Mouse (Mus musculus): ENCODE results near the gene Ehmt2. TPM values are rescaled to one million over a fixed set of nuclear protein-coding genes. Genes with fewer than 3 reads are reported as not detected.
"Not testable (repeated sequence)": the region's sequence is repeated elsewhere in the genome, so short reads cannot be mapped to it uniquely, and the experiment has no call there.

The Ehmt2 gene
- total RNA-seq, 2 experiments from 2014 or later, result 80.0 to 84.2 TPM

DNA sequence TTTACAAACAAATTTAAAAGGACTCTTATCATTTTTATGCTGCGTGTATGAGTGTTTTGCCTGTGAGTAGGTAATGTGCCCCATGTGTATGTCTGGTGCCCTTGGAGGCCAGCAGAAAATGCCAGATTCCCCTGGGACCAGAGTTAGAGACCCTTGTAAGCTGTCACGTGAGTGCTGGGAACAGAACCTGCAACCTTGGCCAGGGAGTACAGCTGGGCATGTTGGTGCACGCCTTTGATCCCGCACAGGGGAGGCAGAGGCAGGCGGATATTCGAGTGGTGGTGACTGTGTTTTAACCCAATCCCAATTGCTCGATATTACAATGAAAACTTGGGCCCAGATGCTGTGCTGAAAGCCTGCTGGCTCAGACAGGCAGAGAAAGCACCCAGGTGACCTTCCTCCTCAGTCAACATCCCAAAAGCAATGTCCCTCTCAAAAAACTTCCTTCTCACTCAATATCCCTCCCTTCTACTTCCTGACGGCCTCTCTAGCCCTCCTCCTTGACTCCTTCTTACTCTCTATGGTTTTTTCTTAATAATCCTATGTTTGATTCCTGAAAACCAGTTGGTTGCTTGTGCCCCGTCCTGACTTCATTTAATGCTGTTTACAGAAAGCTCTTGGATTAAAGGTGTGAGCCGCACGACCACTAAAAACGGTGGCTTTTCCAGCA lies 8.1 kb upstream of the Ehmt2 start:
- no peak for DNase-seq (ENCODE audit: low spot score in 2 of 2)

DNA sequence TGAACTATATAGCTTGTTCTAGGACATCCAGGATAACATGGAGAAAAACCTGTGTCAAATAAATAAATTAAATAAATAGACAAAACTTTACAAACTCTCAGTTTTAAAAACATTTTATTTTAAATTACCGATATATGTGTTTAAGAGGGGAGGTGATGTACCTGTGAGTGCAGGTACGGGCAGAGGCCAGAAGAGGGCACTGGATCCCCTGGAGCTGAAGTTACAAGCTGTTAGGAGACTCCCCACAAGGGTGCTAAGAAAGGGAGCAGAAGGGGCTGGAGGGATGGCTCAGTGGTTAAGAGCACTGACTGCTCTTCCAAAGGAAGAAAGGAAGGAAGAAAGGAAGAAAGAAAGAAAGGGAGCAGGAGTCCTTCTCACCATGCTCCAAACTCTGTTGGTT lies 6.9 kb upstream of the Ehmt2 start:
- DNase-seq (ENCODE audit: low spot score in 2 of 2), result no peak

- no peak for DNase-seq (ENCODE audit: low spot score in 2 of 2)
These were observed 5.0 kb upstream of the Ehmt2 start for GRCm38 (mm10) chr17:34893072-34893824.

- DNase-seq (ENCODE audit: low spot score in 2 of 2), result peak; percentile 91 to 94
These were observed 4.1 kb upstream of the Ehmt2 start for GRCm38 (mm10) chr17:34894074-34894597.

DNA sequence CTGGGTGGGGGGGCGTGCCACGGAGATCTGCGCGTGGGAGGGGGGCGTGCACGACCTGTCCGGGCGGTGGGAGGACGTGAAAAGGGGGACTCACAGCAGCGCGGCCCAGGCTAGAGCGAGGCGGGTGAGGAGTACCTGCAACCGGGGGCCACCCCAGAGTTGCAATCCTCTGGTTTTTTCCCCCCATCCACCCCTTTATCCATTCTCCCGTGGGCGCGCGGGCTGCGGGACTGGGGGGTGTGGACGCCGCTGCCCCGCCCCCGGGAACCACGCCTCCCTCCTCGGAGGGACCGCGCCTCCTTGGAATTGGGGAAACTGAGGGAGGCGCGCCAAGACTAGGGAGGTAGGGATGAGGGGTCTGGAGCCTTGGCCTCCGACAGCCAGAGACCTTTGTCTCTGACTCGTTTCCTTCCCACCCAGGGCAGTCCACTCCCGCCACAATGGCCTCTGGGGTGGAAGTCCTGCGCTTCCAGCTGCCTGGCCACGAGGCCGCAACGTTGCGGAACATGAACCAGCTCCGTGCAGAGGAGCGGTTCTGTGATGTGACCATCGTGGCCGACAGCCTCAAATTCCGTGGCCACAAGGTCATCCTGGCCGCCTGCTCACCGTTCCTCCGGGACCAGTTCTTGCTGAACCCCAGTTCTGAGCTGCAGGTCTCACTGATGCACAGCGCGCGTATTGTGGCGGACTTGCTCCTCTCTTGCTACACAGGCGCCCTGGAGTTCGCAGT lies 3.3 kb upstream of the Ehmt2 start:
- peak in 1 of 2 experiments; percentile 60 for DNase-seq (ENCODE audit: low spot score in 2 of 2)

DNA sequence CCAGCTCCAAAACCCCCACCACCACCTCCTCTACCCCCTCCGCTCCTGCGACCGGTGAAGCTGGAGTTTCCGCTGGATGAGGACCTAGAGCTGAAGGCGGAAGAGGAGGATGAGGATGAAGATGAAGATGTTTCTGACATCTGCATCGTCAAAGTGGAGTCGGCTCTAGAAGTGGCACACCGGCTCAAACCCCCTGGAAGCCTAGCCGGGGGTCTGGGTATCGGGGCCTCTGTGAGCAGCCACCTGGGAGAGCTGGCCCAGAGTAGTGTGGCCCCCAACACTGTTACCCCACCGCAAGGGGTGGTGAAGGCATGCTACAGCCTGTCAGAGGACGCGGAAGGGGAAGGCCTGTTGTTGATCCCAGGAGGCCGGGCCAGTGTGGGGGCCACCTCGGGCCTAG lies 2.5 kb upstream of the Ehmt2 start:
- DNase-seq (ENCODE audit: low spot score in 2 of 2), result no peak

- no peak for DNase-seq (ENCODE audit: low spot score in 2 of 2)
These were observed 1.9 kb upstream of the Ehmt2 start for GRCm38 (mm10) chr17:34896366-34896765.

DNA sequence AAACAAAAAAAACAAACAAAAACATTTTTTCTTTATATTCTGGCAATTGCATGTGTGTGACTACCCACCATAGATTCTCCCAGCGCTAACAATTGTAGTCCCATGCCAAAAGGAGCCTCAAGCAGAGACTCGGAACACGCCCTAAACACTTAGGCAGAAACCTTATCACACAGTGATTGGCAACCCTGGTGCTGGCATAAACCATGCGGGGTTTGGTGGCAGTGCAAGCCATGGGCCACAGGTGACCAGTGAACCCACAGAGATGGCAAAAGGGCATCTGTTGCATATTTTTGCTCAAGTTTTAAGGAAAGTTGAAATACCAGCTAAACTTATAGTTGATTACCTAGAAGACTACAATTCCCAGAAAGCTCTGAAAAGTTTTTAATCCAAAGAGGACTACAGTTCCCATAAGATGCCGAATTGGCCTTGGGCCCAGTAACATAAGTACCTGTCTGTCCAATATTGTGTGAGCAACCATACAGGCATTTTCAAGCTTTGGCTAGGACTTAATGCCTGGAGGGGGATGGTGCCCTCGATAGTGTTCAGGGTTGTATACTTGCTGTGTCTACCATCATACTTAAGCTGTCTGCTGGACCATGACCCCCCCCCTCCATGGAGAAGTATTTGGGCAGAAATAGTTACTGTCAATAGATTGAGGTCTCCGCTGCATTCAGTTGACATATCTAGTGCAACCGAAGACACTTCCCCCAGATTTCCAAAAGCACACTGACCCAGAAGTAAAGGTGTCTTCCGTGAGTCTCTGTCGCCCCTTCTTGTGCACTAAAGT lies 703 bp upstream of the Ehmt2 start:
- peak in 1 of 2 experiments; percentile 53 for DNase-seq (ENCODE audit: low spot score in 2 of 2)

DNA sequence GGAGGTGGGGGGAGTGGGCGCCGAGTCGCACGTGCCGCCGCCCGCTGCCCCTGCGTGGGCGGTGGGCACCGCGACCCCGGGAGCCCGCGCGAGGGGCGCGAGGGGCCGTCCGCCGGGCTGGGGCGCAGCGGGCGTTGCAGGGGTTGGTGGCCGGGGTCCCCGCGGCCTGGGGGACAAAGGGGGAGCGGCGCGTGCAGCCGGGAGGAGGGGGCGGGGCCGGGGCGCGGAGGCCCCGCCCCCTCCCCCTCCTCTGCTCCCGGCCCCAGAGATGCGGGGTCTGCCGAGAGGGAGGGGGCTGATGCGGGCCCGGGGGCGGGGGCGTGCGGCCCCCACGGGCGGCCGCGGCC lies 410 bp downstream of the Ehmt2 start:
- peak in 1 of 2 experiments; percentile 47 for DNase-seq (ENCODE audit: low spot score in 2 of 2)

DNA sequence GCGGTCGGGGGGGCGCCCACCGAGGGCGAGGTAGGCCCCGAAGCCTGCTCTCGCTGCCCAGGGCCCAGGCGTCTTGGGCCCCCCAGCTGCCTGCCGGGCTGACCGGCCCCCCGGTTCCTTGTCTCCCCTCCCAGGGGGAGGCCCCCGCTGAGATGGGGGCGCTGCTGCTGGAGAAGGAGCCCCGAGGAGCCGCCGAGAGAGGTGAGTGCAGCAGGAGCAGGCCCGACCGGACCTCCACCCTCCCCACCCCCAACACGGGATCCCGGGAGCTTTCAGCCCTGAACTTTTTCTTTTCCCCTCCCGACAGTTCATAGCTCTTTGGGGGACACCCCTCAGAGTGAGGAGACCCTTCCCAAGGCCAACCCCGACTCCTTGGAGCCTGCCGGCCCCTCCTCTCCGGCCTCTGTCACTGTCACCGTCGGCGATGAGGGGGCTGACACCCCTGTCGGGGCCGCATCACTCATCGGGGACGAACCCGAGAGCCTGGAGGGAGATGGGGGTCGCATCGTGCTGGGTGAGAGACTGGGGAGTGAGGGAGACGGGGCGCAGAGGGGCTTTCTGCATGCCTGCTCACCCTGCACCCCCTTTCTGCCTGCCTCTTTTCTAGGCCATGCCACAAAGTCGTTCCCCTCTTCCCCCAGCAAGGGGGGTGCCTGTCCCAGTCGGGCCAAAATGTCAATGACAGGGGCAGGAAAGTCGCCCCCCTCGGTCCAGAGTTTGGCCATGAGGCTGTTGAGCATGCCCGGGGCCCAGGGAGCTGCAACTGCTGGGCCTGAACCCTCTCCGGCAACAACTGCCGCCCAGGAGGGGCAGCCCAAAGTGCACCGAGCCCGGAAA lies 1.0 kb downstream of the Ehmt2 start:
- DNase-seq (ENCODE audit: low spot score in 2 of 2), result peak in 1 of 2 experiments; percentile 57

DNA sequence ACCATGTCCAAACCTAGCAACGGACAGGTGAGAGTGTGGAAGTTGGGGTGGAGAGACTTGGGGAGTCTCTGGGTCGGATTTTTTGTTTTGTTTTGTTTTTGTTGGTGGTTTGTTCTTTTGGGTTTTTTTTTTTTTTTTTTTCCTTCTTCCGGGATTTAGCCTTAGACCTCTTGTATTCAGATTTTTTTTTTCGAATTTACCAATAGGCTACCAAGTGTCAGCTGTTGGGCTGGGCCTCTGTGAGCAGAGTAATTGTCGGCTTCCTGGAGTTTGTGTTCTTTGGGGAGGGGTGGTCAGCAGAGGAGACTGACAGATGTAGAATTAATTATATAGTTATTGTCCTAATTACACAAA lies 1.6 kb downstream of the Ehmt2 start:
- no peak for DNase-seq (ENCODE audit: low spot score in 2 of 2)

DNA sequence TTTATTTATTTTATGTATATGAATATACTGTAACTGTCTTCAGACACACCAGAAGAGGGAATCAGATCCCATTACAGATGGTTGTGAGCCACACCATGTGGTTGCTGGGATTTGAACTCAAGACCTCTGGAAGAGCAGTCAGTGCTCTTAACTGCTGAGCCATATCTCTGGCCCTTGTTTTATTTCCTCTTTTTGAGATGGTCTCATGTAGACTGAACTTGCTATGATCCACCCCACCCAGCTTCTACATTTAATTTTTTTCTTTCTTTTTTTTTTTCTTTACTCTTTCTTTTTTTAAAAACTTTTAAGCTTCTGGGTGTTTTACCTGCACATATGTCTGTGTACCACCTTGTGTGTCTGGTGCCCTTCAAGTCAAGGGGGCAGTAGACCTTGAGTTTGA lies 2.6 kb downstream of the Ehmt2 start:
- DNase-seq (ENCODE audit: low spot score in 2 of 2), result not testable (repeated sequence)

GRCm38 (mm10) chr17:34901948-34902347 lies 3.7 kb downstream of the Ehmt2 start:
- not testable (repeated sequence) for DNase-seq (ENCODE audit: low spot score in 2 of 2)

GRCm38 (mm10) chr17:34902895-34903294 lies 4.6 kb downstream of the Ehmt2 start:
- DNase-seq (ENCODE audit: low spot score in 2 of 2), result no peak

DNA sequence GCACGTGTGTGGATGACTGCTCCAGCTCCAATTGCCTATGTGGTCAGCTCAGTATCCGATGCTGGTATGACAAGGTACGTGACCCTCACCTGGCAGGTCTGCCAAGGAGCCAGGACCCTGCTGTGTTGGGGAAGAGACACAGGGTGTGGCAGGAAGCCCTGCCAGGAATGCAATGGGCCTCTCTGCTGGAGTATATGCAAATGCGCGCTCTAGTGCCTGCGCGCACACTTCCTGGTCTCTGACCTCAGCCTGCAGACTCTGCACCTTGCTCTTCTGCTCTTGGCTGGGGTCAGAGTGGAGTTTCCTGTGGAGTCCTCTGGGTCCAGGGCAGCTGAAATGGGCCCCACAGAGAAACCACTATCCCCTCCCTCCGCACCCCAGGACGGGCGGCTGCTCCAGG lies 12.7 kb downstream of the Ehmt2 start:
- DNase-seq (ENCODE audit: low spot score in 2 of 2), result no peak

DNA sequence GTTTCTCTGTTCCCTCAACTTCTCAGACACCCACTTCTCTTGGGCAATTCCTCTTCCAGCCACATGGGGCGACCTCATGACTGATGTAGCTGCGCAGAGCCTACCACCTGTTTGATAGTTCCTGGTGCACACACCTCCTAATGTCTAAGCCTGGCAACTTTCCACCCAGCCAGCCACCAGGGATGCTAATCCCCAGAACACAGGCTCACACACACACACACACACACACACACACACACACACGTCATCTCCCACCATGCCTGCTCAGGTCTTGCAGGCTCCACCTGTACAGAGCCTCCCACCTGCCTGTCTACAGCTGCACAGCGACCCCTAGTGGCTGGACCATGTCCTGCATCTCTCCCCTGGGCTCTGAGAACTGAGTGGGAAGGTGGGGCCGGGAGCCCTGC lies 13.7 kb downstream of the Ehmt2 start:
- DNase-seq (ENCODE audit: low spot score in 2 of 2), result peak; percentile 70

DNA sequence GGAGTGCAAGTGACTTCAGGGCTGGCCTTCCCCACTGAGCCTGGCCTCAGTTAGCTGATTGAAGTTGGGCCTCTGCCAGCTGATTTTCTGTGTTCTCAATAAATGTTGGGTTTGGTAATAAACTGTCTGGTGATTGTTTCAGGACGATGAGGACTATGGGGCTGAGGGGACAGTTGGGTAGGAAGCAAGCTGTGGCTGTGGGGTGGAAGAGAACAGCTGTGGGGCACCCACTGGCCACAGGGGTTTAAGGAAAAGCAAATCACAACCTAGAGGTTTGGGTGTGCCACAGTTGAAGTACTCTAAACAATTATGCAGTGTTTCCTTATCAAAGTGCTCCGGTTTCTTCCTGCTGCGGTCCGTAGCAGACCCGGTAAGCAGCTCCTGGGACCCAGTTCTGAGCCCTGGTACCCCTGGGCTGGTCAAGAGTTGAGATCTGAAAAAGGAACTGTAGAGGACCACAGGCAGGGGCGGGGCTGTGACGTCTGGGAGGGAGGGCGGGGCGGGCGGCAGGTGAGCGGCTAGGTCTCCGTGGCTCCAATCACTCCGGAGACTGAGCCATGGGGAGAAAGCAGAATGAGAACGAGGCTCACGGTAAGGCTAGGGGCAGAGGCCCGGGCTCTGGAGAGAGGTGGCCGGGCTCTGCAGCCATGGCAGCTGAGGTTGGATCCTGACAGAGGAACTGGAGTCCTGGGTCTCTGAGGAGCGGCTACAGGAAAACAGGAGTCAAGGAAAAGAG lies 15.8 kb downstream of the Ehmt2 start, which contains the start of gene Slc44a4:
Gene Slc44a4, plus strand, starts transcription at position 537 of the 736 bp plus-strand sequence.
- DNase-seq (ENCODE audit: low spot score in 2 of 2), result no peak

- no peak for DNase-seq (ENCODE audit: low spot score in 2 of 2)
These were observed 17.2 kb downstream of the Ehmt2 start for GRCm38 (mm10) chr17:34915410-34915831.

GRCm38 (mm10) chr17:34916316-34916715 lies 18.0 kb downstream of the Ehmt2 start:
- DNase-seq (ENCODE audit: low spot score in 2 of 2), result no peak
